Mouse (Mus musculus) megakaryocyte, embryonic 14.5 days (primary cell): ENCODE measurements around the gene Nbdy.

Source experiments
- FLI1 ChIP-seq: IDR thresholded peaks from 2 replicates; pipeline ENCODE4 v1.6.1; 2012; ENCODE audit warnings: low read length, inconsistent platforms, mixed read lengths
- GATA1 ChIP-seq: IDR thresholded peaks from 3 replicates; pipeline ENCODE4 v1.6.1; 2012; ENCODE audit warnings: mixed read lengths, low read length, inconsistent platforms, borderline replicate concordance

- no peak for TF ChIP-seq GATA1
- no peak for TF ChIP-seq FLI1
Observed at GRCm38 (mm10) chrX:153742493-153742892, 19.1 kb downstream of the Nbdy start.
